Mouse (Mus musculus): ENCODE measurements around the gene Fam92b.

GRCm38 (mm10) chr8:120179027-120179431, 1.8 kb upstream of the Fam92b start:
- TF ChIP-seq CTCF (IDR thresholded peaks at IDR 0.05) (peak; percentile 92), EP300 (IDR thresholded peaks at IDR 0.05; ENCODE audit: insufficient read depth, low read depth, low read length) (peak; percentile 90), POLR2A (IDR thresholded peaks at IDR 0.05; ENCODE audit: insufficient read depth, low read depth, low read length) (no peak)

Measured in heart, adult 2 months (tissue).